Mouse (Mus musculus): ENCODE results near the gene Tor1aip2.
"Not testable (repeated sequence)": the region's sequence is repeated elsewhere in the genome, so short reads cannot be mapped to it uniquely, and the experiment has no call there.

Tor1aip2 gene

GRCm38 (mm10) chr1:156035269-156035929, at the start of gene Tor1aip2:
Gene Tor1aip2 (plus strand): TSS chr1:156035403.
- DNase-seq (ENCODE audit: low spot score in 2 of 2), result no peak

- DNase-seq (ENCODE audit: low spot score in 2 of 2), result no peak
These were observed 47.6 kb upstream of the Tor1aip2 start for GRCm38 (mm10) chr1:155987625-155988024.

GRCm38 (mm10) chr1:155989387-155989786, 45.8 kb upstream of the Tor1aip2 start:
- DNase-seq (ENCODE audit: low spot score in 2 of 2), result no peak

- no peak for DNase-seq (ENCODE audit: low spot score in 2 of 2)
These were observed 44.8 kb upstream of the Tor1aip2 start for GRCm38 (mm10) chr1:155990391-155990790.

GRCm38 (mm10) chr1:155994524-155994923, 40.7 kb upstream of the Tor1aip2 start:
- DNase-seq (ENCODE audit: low spot score in 2 of 2), result no peak

GRCm38 (mm10) chr1:155995612-155996011, 39.6 kb upstream of the Tor1aip2 start:
- no peak for DNase-seq (ENCODE audit: low spot score in 2 of 2)

- DNase-seq (ENCODE audit: low spot score in 2 of 2), result no peak
These were observed 32.8 kb upstream of the Tor1aip2 start for GRCm38 (mm10) chr1:156002366-156002765.

GRCm38 (mm10) chr1:156003201-156003935, 31.8 kb upstream of the Tor1aip2 start:
- no peak for DNase-seq (ENCODE audit: low spot score in 2 of 2)

GRCm38 (mm10) chr1:156005906-156006305, 29.3 kb upstream of the Tor1aip2 start:
- no peak for DNase-seq (ENCODE audit: low spot score in 2 of 2)

- DNase-seq (ENCODE audit: low spot score in 2 of 2), result no peak
These were observed 26.2 kb upstream of the Tor1aip2 start for GRCm38 (mm10) chr1:156009003-156009402.

- DNase-seq (ENCODE audit: low spot score in 2 of 2), result no peak
These were observed 15.4 kb upstream of the Tor1aip2 start for GRCm38 (mm10) chr1:156019800-156020199.

- DNase-seq (ENCODE audit: low spot score in 2 of 2), result no peak
These were observed 14.8 kb upstream of the Tor1aip2 start for GRCm38 (mm10) chr1:156020402-156020801.

- no peak for DNase-seq (ENCODE audit: low spot score in 2 of 2)
These were observed 10.2 kb upstream of the Tor1aip2 start for GRCm38 (mm10) chr1:156024831-156025503.

- no peak for DNase-seq (ENCODE audit: low spot score in 2 of 2)
These were observed 7.4 kb upstream of the Tor1aip2 start for GRCm38 (mm10) chr1:156027849-156028248.

- no peak for DNase-seq (ENCODE audit: low spot score in 2 of 2)
These were observed 6.7 kb upstream of the Tor1aip2 start for GRCm38 (mm10) chr1:156028340-156028975.

GRCm38 (mm10) chr1:156033921-156034320, 1.3 kb upstream of the Tor1aip2 start:
- no peak for DNase-seq (ENCODE audit: low spot score in 2 of 2)

GRCm38 (mm10) chr1:156034661-156035060, 542 bp upstream of the Tor1aip2 start:
- DNase-seq (ENCODE audit: low spot score in 2 of 2), result no peak

- peak; percentile 96 to 98 for DNase-seq (ENCODE audit: low spot score in 2 of 2)
These were observed 931 bp downstream of the Tor1aip2 start, which contains the start of gene Tor1aip1 for GRCm38 (mm10) chr1:156035930-156036737. Gene Tor1aip1 (minus strand): TSS chr1:156036480.

GRCm38 (mm10) chr1:156037144-156037583, 2.0 kb downstream of the Tor1aip2 start:
- DNase-seq (ENCODE audit: low spot score in 2 of 2), result no peak

GRCm38 (mm10) chr1:156039989-156040388, 4.8 kb downstream of the Tor1aip2 start:
- not testable (repeated sequence) for DNase-seq (ENCODE audit: low spot score in 2 of 2)
